Mouse (Mus musculus): Measurements from ENCODE around the gene Arcn1. TPM values are rescaled to one million over a fixed set of nuclear protein-coding genes. Genes with fewer than 3 reads are reported as not detected.

Gene Arcn1
- total and polyA plus RNA-seq, 3 experiments = 23.2 to 172 (median 145) TPM

DNA sequence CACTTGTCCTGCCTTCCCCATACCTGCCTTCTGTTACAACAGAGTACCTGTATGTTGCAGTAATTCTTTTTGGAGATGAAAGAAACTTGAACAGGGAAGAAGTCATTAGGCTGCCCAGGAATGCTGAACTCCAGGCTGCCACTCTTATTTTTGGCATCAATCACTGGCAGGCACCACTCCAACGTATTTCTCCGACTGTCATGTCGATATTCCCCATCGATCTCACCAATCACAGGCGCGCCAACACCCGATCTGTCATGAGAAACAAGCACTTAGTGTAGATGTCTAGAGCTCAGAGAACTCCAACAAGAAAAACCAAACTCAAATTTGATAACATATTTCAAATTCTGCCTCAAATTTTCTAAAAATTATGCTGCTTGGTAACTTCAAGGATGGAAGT lies 22.3 kb downstream of the Arcn1 start:
- DNase-seq = no peak

DNA sequence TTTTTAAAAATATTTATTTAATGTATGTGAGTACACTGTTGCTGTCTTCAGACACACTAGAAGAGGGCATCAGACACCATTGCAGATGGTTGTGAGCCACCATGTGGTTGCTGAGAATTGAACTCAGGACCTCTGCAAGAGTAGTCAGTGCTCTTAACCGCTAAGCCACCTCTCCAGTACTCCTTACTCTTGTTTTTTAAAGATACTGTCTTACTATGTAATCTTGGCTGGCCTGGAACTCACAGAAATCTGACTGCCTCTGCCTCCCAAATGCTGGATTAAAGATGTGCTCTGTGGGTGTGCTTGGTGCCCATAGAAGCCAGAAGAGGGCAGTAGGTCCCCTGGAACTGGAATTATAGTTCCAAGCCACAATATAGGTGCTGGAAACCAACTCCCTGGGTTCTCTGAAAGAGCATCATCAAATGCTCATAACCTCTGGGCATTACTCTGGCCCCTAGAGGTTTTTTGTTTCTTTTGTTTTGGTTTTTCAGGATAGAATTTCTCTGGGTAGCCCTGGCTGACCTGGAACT lies 26.9 kb downstream of the Arcn1 start:
- no peak for DNase-seq

DNA sequence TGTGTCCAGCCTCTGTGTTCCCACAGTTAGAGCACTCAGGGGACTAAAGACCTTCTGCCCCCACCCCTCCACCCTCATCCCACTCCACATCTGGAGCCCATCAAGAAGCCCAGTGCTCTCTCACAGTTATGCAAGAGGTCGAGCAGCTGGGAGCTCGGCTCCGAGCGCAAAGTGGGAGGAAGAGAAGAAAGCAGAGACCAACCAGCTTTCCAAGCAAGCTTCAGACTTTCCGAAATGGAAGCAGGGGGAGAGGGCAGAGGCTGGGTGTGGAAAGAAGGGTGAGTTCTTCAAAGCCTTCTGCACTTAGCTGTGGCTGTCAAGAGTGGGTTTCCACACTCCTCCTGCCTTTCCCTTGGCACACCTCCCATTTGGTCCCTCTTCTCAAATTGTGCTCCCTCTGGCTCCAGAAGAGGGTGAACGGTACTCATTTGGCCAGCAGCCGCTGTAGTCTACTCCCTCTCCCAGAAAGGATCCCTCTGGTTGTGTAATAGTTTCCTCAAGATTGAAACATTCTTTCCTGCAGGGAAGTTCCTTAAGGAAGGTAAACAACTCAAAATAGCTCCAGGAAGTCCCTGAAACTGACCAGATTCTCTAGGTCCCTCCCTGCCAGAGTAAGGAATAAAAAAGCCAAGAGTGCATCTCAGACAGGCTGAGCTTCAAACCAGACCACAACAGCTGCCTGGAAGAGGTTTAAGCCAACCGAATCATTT lies 30.2 kb downstream of the Arcn1 start:
- DNase-seq = peak; percentile 34

DNA sequence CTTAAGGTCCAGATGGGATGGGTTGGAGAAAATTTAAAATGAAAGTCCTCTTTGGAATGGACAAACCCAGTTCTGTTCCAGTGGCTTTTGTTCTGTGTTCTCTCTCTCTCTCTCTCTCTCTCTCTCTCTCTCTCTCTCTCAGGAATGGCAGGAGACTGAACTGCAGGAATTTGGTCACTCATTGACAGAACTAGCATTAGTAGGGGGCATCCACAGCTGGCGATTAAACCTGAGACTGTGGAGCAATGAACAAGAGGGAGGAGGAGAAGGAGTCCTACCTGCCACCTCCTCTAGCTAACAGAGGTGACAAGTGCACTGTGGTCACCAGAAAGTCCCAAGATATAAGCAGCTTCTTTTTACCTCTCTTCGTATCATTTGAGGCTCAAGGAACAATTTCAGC lies 31.3 kb downstream of the Arcn1 start:
- DNase-seq = no peak

DNA sequence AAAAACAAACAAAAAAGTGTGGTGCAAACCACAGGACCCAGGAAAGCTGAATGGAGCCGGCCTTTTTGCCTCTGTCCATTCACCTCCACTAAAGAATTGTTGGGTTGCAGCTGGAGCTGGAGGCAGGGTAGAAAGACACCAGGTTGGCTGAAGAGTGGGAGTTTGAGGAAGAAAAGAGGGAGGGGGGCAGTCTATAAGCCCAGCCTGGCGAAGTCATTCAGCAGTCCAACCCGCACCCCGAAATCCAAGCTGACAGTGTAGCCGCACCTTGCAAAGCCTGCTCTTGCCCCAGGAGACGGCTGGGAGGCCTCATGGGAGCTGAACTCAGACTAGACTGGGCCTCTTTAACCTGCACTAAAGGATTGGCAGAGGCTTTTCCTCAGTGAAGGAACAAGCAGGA lies 31.8 kb downstream of the Arcn1 start:
- no peak for DNase-seq

DNA sequence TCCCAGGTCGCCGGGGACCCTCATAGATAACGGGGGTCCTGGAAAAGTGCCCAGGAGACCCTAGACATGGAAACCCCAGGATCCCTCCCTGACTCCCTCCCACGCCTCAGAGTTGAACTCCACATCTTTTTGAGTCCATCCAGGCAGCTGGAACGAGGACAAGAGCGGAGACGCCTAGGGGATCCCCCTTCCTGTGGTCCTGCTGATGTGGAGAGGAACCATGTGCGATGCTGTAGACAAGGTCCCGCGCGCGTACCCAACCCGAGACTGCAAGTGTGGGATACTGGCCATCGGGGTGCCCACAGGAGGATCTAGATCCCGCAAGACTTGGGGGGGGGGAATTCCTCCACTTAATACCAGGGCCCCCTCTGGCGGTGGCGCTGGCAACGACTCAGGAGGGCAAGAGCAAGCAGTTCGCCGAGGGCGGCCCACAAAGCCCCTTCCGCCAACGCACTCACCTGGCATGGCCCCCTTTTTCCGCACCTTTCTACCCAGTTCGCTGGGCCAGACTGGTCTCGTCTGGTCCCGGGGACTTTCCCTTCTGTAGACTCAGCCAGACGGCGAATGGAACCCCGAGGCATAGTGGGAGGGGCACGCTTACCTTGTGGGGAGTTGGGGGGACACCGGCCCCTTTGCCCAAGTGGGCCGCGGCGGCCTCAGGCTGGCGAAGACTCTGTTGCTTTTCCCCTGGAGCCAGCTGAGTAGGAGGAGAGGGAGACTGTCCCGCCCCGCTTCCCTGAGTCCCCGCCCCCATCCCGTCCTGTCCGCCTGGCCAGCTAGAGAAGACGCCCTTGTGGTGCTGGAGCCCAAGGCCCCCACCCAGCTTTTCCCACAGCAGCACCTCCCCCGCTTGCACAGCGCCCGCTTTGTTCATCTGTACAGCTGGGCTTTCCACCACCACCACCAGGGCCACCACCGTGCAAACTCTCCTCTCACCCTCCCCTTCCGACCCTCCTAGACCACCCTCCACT lies 32.8 kb downstream of the Arcn1 start, which contains the start of gene Phldb1:
Gene Phldb1, minus strand, starts transcription at position 675 of the 971 bp plus-strand sequence.
- DNase-seq = peak; percentile 83

DNA sequence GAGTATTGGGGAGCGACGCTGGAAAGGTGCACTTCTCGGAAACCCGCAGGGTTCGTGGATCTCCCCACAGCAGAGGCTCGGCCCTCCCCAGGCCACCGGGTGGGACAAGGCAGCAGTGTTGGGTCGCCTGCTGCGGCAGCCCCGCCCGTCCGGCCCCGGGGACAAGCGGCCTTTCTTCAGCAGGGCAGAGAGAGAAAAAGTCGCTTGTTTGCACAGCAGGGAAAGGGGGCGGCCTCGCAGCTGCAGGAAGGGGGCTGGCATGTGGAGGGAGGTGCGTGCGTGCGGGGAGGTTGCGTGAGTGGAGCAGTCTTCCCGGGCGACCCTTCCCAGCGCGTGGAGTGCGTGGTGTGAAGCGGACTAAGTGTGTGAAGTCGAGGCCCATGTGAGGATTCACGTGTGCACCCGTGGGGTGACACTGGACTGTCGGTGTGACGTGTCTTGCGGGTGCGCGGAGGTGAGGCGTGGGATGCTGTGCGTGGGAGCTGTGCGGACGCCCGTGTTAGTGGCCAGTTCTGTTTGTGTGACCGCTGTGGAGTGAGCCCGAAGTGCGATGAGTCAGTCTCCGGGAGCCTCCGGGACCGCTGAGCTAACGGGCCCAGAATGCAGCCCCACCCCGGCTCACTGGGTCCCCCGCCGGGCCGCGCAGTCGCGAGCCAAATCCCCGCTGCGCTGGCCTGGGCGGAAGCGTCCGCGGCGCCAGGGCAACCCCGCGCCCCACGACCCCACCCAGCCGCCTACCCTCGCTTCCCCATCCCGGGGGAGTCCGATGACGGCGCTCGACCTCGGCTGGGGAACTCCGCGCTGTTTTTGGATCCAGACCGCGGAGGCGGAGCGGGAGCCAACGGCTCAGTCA lies 33.7 kb downstream of the Arcn1 start:
- peak; percentile 90 for DNase-seq

DNA sequence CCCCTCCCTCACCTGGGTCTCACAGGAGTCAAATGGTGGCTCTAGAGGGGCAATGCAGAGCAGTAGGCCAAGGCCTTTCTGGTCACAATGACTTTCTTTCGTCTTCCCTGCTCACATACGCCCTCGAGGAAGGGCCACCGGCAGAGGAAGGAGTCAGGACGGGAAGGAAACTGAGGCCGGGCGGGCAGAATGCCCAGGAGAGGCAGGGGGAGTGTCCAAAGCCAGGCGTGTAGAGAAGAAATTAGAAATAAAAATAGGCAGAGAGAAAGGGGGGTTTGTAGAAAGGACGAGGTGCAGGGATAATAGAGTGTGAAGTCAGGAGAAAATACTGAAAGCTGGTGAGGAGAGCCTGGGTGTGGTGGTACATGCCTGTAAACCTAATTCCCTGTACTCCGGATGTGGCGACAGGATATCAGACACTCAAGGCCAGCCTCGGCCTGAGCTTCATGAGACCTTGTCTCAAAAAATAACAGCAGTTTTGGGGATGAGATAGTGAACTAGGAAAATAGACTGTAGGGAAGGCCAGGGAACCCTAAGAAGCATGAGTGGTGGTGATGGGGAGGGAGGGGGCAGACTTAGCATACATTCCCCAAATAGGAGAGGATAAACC lies 34.6 kb downstream of the Arcn1 start:
- DNase-seq = peak; percentile 43

DNA sequence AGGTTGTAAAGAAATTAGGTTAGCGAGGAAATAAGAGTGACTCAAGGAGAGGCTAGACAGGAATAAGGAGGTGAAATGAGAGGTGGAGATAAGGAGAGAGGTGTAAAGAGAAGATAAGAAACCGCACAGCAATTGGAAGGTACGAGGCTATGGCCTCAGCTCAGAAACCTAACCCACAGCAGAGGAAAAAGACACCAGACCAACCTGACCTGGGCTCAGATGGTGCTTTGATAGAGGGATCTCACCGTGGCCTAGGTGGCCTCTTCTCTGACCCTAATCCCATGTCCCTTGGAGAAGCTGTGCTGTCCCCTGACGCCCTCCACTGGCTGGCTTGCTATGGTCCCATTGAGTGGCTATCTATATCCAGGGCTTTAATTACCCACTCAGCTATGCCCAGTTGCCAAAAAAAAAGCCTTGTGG lies 35.5 kb downstream of the Arcn1 start:
- DNase-seq = no peak

DNA sequence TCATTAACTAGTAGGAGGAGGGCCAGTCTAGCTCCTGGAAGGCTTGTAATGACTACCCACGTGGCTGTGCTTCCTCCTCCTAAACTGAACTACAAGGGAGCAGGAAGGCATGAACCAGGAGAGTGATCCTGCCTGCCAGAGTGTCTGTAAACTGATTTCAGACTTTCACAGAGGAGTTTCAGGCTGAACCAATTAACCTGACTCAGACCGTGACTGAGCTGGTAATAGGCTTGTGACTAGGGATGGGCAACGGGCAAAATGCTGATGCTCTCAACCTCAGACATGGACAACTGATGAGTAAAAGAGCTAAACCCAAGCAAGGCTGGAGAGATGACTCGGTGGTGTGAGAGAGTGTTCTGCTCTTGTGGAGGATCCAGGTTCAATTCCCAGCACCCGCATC lies 40.2 kb downstream of the Arcn1 start:
- DNase-seq = no peak

DNA sequence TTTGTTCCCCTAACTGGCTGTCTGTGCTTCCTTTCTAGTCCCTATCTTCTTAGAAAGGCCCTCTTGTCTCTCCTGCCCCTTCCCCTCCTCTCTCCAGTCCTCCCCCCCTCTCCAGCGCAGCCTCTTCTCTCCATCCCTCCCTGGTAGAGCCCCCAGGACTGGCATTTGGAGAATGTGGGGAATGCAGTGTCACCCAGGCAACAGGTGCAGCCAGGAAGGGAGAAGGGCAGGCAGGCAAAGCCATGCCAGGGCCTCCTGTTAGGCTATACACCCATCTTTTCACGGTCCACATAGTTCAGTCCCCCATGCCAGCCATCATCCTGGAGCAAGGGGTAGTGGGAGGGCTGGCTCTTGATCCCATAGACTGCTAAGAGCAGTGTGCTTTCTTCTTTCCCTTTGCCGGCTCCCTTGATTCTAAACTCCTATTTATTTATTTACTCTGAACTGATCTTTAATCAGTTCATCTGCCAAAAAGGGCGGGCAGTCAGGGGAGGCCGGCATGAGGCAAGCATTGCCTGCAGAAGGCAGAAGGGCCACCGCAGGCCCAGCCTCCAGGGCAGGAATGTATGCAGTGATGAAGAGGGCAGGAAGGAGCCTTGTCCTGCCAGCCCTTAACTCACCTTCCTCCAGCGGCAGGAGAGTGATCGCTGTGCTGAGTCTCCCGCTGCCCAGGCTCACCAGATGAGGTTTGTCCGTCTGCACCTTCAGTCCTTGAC lies 41.1 kb downstream of the Arcn1 start:
- DNase-seq = no peak

DNA sequence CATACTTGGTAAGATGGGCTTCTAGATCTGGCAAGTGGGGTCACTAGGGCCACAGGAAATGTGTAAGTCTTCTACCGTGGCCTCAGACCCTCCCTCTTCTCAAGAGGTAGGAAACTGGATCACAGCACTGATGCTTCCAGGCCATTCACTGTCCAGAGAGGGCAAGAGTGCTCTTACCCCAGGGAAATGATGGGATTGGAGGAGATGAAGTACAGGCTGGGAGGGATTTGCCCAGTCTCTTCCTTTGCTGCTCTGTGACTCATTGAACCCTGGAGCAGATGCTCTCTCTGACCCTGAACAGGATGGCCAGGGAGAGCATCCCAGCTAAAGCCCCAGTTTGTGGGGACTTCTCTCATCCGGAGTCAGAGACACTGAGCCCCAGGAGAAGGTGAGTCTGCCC lies 43.0 kb downstream of the Arcn1 start:
- no peak for DNase-seq

DNA sequence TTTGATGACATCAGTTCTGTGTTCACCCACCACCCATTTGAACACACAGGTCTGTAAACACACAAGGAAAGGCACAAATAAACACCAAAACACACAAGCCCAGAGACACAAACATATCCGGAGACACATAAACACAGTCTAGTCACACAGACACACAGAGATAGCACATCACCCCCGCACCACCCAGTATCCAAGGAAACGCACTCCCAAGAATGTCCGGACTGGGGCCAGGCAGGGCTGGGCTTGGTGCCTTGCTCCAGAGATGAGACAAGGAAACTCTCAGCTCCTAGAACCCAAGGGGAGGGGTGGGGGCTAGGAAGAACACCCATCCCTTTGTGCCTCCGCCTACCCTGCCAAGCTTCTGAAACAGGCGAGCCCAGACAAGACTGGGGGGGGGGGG lies 43.4 kb downstream of the Arcn1 start:
- DNase-seq = peak; percentile 65

DNA sequence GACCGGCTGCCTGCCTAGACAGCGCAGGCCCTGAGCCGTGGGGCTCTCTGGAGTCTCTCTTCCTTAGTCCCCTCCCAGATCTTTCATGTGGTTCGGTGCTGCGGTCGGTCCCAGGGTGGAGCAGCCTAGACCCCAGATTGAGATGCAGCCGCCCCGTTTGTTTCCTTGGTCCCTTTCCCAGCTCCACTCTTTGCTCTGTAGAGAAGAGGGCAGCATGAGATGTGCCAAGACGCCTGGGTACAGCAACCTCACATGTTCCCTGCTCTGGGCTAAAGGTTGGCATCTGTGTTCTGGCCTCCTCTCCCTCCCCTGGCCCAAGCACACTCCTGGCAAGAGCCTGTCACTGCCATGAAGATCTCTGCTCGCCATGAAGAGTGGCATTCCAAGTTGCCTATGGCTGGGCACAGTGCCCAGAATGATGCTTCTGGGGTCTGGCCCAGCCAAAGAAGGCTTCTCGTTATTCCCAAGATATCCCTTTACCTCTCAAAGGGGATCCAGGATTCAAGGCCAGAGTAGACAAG lies 44.1 kb downstream of the Arcn1 start:
- DNase-seq = peak; percentile 21

DNA sequence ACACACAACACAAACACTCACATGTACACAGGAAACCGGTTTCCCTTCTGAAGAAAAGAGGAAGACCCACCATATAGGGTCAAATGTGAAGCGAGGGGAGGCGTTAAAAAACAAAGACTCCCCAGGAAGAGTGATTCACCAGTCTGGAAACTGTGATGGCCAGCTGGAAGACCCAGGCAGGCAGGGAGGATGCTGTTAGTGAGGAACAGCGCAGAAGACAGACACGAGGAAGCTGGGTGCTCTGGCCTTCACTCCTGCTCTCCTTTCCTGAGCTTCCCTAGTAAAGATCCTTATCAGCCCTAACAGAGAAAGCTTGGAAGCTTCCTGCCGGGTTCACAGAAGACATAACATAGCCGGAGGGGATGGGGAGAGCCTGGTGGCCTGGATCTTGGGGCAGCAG lies 44.6 kb downstream of the Arcn1 start:
- DNase-seq = peak; percentile 47

DNA sequence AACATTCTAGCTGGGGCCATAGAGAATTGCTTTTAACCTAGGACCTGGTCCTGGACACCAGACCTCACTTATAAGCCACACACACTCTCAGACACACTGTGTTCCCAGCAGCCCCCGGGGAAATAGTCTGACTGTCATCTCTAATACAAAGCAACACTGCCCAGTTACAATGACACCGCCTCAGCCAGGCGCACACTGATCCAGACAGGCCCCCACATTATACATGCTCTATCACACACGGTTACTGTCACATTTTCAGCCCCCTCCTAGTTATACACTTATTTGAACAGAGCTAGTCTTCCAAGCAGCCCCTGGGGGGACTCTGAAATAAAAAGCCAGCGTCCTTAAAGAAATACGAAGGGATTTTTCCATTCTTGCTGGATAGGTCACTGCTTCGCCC lies 45.1 kb downstream of the Arcn1 start:
- no peak for DNase-seq

DNA sequence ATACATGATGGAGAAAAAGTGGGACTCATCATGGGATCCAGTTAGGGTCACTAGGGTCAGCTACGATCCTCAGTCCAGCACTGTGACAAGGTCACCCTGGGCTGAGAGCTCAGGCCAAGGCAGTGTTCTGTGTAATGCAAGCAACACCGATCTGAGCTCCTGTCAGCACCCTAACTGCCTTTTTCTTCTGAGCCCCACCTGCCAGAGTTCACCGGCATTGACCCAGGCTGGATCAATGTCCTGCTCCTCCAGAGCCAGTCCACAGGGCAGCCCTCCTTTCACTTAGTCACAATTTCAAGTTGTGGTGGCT lies 45.8 kb downstream of the Arcn1 start:
- no peak for DNase-seq

DNA sequence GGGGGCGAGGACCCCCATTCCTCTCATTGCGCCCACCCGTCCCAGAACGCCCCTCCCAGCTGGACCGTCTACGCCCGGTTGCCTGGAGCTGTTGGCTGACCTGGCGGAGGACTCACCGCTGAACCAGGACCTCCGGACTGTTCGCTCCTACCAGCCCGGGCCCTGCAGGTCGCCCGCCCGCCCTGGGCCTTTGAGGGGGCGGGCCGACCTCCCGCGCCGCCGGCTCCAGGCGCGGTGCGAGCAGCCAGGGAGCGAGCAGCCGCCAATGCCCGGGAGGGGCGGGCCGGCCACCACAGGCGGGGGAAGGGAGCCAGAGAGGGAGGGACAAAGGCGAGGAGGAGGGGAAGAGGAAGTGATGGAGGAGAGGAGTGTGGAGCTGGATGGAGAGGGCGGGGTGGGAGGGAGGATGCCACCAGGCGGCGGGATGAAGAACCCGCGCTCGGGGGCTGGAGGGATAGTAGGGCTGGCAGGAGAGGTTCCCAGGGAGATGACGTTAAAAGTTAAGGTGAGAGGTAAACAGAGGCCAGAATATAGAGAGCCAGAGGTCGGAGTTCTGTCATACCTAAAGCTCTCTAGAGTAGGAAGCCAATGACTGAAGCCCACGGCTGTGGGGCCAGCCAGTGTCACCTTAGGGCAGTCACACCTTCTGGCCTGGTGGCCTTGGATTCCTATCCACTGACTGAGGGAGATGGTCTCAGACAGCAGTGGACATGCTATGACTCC lies 46.3 kb downstream of the Arcn1 start:
- DNase-seq = peak; percentile 93

DNA sequence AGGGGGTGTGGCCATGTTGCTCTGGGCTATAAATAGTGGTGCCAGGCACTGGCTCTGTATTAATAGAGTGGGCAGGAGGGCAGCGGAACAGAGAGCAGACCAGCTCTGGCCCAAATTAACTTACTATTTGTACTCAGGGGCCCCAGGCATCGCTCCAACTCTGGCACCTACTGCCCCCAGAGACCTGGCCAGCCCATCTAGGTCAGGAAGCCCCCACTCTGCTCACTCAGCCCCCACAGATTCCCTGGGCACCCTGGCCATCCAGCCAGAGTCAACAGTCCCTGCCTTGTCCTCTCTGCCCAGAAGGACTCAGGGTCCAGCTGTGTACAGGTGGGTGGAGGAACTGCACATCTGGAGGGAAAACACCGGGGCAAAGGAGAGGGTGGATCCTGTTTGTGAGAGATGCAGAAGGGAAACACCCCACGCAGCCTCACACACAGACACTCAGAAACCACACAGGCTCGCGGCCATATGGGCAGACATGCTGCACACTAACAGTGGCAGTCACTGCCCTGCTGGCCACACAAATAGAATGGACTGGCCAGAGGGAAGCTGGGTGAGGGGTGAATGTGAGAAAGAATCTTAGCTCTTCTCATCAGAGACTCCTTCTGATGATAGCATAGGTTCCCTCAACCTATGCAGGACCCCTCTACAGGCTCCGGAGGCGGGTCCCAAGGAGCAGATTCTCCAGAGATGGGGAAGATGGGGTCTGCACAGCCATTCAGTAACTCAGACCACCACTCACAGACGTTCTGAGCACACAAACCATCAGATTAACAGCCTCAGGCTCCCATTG lies 47.1 kb downstream of the Arcn1 start:
- DNase-seq = no peak
